Mouse (Mus musculus): ENCODE results near the gene Pla2r1. TPM values are rescaled to one million over a fixed set of nuclear protein-coding genes. Genes with fewer than 3 reads are reported as not detected.

The Pla2r1 gene
- polyA plus RNA-seq (2021), result 0.05 TPM

DNA sequence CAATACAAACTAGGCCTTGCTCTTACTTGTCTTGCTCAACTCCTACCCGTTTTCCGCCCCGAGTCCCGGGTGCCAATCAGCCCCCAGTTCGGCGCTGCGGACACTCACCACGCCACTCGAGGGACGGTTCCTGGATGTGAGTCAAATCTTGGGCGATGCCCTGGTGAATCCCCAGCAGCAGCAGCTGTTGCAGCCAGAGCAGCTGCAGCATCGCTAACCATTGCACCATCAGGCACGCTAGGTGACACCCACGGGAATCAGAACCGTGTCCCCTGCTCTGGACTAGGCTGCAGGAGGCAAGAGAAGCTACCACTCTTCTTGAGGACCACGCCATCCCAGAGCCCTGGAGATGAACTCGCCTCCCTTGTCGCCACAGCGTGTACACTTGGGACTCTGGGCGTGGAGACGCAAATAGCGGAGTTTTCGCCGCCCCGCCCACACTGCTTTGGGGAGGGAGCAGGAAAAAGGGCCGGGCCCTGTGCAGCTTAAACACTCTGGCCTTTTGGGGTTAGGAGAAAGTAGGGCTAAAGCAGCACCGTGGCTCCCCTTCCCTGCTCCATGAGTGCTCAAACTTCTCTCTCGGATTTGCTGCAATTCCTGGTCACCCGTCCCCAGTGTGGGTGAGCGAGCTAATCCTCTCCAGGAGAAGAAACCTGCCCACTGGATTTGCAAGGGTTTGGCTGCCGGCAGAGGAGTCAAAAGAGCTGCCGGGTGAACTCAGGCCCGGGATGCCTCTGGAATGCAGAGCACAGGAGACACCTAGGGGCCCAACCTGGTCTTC, at the start of gene Pla2r1:
TSS of gene Pla2r1 (minus strand) at position 407 of the 781 bp plus-strand sequence.
- in situ Hi-C loops (cut with MboI; ENCODE audit: low pct_unique_long_range_greater_than_20kb), result no loop called here

DNA sequence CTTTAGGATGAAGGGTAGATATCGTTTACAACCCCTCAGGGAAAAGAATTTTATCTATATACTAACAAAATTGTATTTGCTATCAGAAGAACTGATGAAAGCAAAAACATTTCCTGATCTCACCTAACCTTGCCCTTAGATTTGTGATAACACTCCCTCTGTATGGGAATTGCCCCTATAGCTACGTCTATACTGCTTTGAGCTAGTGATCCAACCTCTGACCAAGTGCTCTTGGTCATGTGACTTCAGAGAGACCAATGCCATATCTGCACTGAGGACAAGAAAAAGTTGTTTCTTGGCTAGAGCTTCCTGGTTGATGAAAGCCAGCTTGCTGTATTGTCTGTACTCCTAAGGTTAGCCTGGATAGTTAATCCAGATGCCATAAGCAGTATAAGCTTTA, 48.2 kb upstream of the Pla2r1 start:
- no peak for TF ChIP-seq CTCF (IDR thresholded peaks at IDR 0.05)
- ATAC-seq (no peak), DNase-seq (ENCODE audit: low read depth, low spot score) (no peak)
- ChIA-PET POLR2A (no interaction called here), CTCF (interaction anchor here (1.5 kb wide), 1 partner anchor 147 kb away, joined by 3 read pairs; no protein-coding TSS in a partner anchor)
- in situ Hi-C loops (cut with MboI; ENCODE audit: low pct_unique_long_range_greater_than_20kb), result loop anchor here (10.0 kb wide), 1 partner anchor 863 kb away; no protein-coding TSS in a partner anchor
- no peaks in the 10 kb centered on the region for H3K27me3 ChIP-seq

More for the DNA sequence above, at the start of gene Pla2r1:
- no peak for TF ChIP-seq CTCF (IDR thresholded peaks at IDR 0.05)
- no peak for ATAC-seq
- ChIA-PET CTCF (interaction anchor here (1.0 kb wide), 1 partner anchor 20 kb away, joined by 3 read pairs; no protein-coding TSS in a partner anchor), POLR2A (interaction anchor here (0.7 kb wide), 1 partner anchor 33 kb away, joined by 3 read pairs; no protein-coding TSS in a partner anchor)
- H3K27me3 ChIP-seq, result no peaks in the 10 kb centered on the region
- DNase-seq (ENCODE audit: low read depth, low spot score), result no peak

- CTCF ChIA-PET, result interaction anchor here (1.5 kb wide), 1 partner anchor 147 kb away, joined by 3 read pairs; no protein-coding TSS in a partner anchor
- no peak for TF ChIP-seq CTCF (IDR thresholded peaks at IDR 0.05)
- no peaks in the 10 kb centered on the region for H3K27me3 ChIP-seq
- POLR2A ChIA-PET, result no interaction called here
- DNase-seq (ENCODE audit: low read depth, low spot score), result no peak
- in situ Hi-C loops (cut with MboI; ENCODE audit: low pct_unique_long_range_greater_than_20kb), result loop anchor here (10.0 kb wide), 1 partner anchor 864 kb away; no protein-coding TSS in a partner anchor
- no peak for ATAC-seq
Observed at GRCm38 (mm10) chr2:60600863-60601262, 47.8 kb upstream of the Pla2r1 start.

DNA sequence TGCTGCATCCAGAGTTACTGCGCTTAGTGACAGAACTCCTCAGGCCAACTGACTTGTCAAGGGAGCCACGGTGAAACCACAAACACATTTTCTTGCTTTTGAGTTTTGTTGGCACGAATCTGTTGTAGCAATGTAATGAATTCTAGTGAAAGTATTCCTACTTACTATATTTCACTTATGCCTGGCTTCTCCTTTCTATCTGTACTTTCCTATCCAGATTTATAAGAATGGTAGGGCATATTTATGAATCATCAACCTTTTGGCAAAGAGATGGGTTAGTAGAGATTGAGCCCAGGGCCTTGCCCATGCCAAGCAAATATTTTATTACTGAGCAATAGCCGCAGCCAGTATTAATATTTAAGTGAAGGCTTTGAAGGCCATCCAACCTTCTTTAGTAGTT, 30.3 kb upstream of the Pla2r1 start:
- no peaks in the 10 kb centered on the region for H3K27me3 ChIP-seq
- ChIA-PET CTCF (interaction anchor here (1.1 kb wide), 1 partner anchor 60 kb away, joined by 3 read pairs; no protein-coding TSS in a partner anchor), POLR2A (no interaction called here)
- DNase-seq (ENCODE audit: low read depth, low spot score) (no peak), ATAC-seq (no peak)
- in situ Hi-C loops (cut with MboI; ENCODE audit: low pct_unique_long_range_greater_than_20kb), result no loop called here
- TF ChIP-seq CTCF (IDR thresholded peaks at IDR 0.05), result no peak

GRCm38 (mm10) chr2:60554561-60554960, 1.5 kb upstream of the Pla2r1 start:
- H3K27me3 ChIP-seq, result no peaks in the 10 kb centered on the region
- in situ Hi-C loops (cut with MboI; ENCODE audit: low pct_unique_long_range_greater_than_20kb), result no loop called here
- no peak for DNase-seq (ENCODE audit: low read depth, low spot score)
- no peak for TF ChIP-seq CTCF (IDR thresholded peaks at IDR 0.05)
- ATAC-seq, result no peak
- CTCF ChIA-PET, result interaction anchor here (0.6 to 1.8 kb wide), 3 partner anchors 14 to 524 kb away, joined by 3 to 4 read pairs (median 4); no protein-coding TSS in a partner anchor
- POLR2A ChIA-PET, result interaction anchor here (0.7 kb wide), 1 partner anchor 556 kb away, joined by 6 read pairs; no protein-coding TSS in a partner anchor

- ATAC-seq (no peak), DNase-seq (ENCODE audit: low read depth, low spot score) (no peak)
- POLR2A ChIA-PET, result interaction anchor here (0.7 kb wide), 2 partner anchors 16 to 33 kb away, joined by 3 to 4 read pairs; no protein-coding TSS in a partner anchor
- CTCF ChIA-PET, result interaction anchor here (1.2 kb wide), 1 partner anchor 12 kb away, joined by 3 read pairs; no protein-coding TSS in a partner anchor
- no peaks in the 10 kb centered on the region for H3K27me3 ChIP-seq
- TF ChIP-seq CTCF (IDR thresholded peaks at IDR 0.05), result no peak
- in situ Hi-C loops (cut with MboI; ENCODE audit: low pct_unique_long_range_greater_than_20kb), result no loop called here
Observed at GRCm38 (mm10) chr2:60552177-60552901, 769 bp downstream of the Pla2r1 start.

DNA sequence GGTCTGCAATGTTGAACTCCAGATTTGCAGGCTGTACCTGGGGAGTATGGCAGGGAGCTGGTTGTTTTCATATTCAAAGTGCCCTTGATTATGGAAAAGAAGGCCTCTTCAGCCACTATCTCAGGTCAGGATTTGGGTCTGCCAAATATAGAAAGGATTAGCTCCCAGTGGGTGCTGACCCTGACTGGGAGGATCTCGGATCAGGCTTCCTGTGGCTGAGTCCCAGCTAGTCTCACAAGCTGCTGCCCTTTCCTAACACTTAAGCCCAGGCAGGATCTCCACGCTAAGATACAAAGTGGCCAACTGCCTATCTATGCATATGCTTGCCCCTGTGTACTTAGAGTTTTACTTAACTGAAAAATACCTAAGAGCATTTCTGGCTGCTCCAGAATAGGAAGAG, 1.4 kb downstream of the Pla2r1 start:
- in situ Hi-C loops (cut with MboI; ENCODE audit: low pct_unique_long_range_greater_than_20kb), result no loop called here
- no peaks in the 10 kb centered on the region for H3K27me3 ChIP-seq
- no peak for TF ChIP-seq CTCF (IDR thresholded peaks at IDR 0.05)
- ATAC-seq (no peak), DNase-seq (ENCODE audit: low read depth, low spot score) (no peak)
- CTCF ChIA-PET, result interaction anchor here (1.2 kb wide), 1 partner anchor 11 kb away, joined by 3 read pairs; no protein-coding TSS in a partner anchor
- POLR2A ChIA-PET, result interaction anchor here (0.7 kb wide), 1 partner anchor 17 kb away, joined by 4 read pairs; no protein-coding TSS in a partner anchor

GRCm38 (mm10) chr2:60550521-60550920, 2.6 kb downstream of the Pla2r1 start:
- in situ Hi-C loops (cut with MboI; ENCODE audit: low pct_unique_long_range_greater_than_20kb), result no loop called here
- no peak for TF ChIP-seq CTCF (IDR thresholded peaks at IDR 0.05)
- DNase-seq (ENCODE audit: low read depth, low spot score) (no peak), ATAC-seq (no peak)
- POLR2A ChIA-PET, result interaction anchor here (1.2 kb wide), 1 partner anchor 41 kb away, joined by 3 read pairs; no protein-coding TSS in a partner anchor
- CTCF ChIA-PET, result no interaction called here
- H3K27me3 ChIP-seq, result no peaks in the 10 kb centered on the region

DNA sequence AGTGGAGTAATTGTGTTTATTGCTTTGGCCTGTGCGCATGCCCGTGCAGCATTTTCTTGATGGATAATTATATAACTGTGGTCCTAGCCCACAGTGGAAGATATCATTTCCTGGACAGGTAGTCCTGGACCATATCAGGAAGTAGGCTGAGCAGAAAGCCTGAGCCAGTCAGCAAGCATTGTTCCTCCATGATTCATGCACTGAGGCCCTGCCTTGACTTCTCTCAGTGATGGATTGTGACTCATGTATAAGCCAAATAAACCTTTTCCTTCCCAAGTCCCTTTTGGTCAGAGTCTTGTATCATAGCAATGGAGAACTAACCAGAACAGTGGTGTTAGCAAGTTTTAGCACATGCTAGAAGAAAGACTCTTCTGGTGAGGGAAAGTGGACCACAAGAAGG, 3.3 kb downstream of the Pla2r1 start:
- ChIA-PET CTCF (no interaction called here), POLR2A (interaction anchor here (1.2 kb wide), 1 partner anchor 41 kb away, joined by 3 read pairs; no protein-coding TSS in a partner anchor)
- ATAC-seq, result peak; percentile 12
- no peak for TF ChIP-seq CTCF (IDR thresholded peaks at IDR 0.05)
- no peaks in the 10 kb centered on the region for H3K27me3 ChIP-seq
- in situ Hi-C loops (cut with MboI; ENCODE audit: low pct_unique_long_range_greater_than_20kb), result no loop called here
- DNase-seq (ENCODE audit: low read depth, low spot score), result no peak

- ChIA-PET CTCF (no interaction called here), POLR2A (no interaction called here)
- ATAC-seq, result no peak
- no peak for TF ChIP-seq CTCF (IDR thresholded peaks at IDR 0.05)
- H3K27me3 ChIP-seq, result no peaks in the 10 kb centered on the region
- in situ Hi-C loops (cut with MboI; ENCODE audit: low pct_unique_long_range_greater_than_20kb), result no loop called here
- peak; percentile 20 for DNase-seq (ENCODE audit: low read depth, low spot score)
Observed at GRCm38 (mm10) chr2:60546082-60546481, 7.0 kb downstream of the Pla2r1 start.
